Mouse (Mus musculus) hindbrain, embryonic 11.5 days (tissue): ENCODE measurements around the gene Commd7. TPM values are rescaled to one million over a fixed set of nuclear protein-coding genes. Genes with fewer than 3 reads are reported as not detected.
"Not testable (repeated sequence)": the region's sequence is repeated elsewhere in the genome, so short reads cannot be mapped to it uniquely, and the experiment has no call there.

Experiments used
- ATAC-seq: fragments of 200-750 bp; cut with Nextera tagmentation; 2 replicates; pipeline ENCODE4 v1.8.0; 2017; ENCODE audit warnings: mild to moderate bottlenecking, moderate TSS enrichment, moderate library complexity; ENCODE audit not compliant: low FRiP score
- DNase-seq: peaks from one replicate; pipeline ENCODE4 v3.0.0-alpha.2; 2015; ENCODE audit warnings: low spot score
- H3K27ac ChIP-seq: fragments of 300-500 bp; sonication (generic); 2 replicates; pipeline ENCODE4 v1.5.1; 2014; ENCODE audit warnings: mild to moderate bottlenecking, low read depth, low read length
- H3K27me3 ChIP-seq: fragments of 300-500 bp; sonication (generic); 2 replicates; pipeline ENCODE4 v1.6.1; 2014; ENCODE audit warnings: mild to moderate bottlenecking, low read length, moderate library complexity, mixed read lengths; ENCODE audit not compliant: control insufficient read depth, insufficient read depth
- H3K36me3 ChIP-seq: fragments of 300-500 bp; sonication (generic); 2 replicates; pipeline ENCODE4 v1.6.1; 2014; ENCODE audit warnings: mild to moderate bottlenecking, low read length, moderate library complexity, mixed read lengths; ENCODE audit not compliant: control insufficient read depth, insufficient read depth
- H3K4me1 ChIP-seq: fragments of 300-500 bp; sonication (generic); replicated peaks from 2 replicates; pipeline ENCODE4 v1.6.1; 2014; ENCODE audit warnings: low read length, mixed read lengths; ENCODE audit not compliant: control insufficient read depth, insufficient read depth
- H3K4me2 ChIP-seq: fragments of 300-500 bp; sonication (generic); replicated peaks from 2 replicates; pipeline ENCODE4 v1.6.1; 2014; ENCODE audit warnings: mild to moderate bottlenecking, low read depth, low read length
- H3K4me3 ChIP-seq: fragments of 300-500 bp; sonication (generic); 2 replicates; pipeline ENCODE4 v1.5.1; 2014; ENCODE audit warnings: low read depth, low read length
- H3K9ac ChIP-seq: fragments of 300-500 bp; sonication (generic); 2 replicates; pipeline ENCODE4 v1.6.1; 2014; ENCODE audit warnings: low read depth, low read length
- H3K9me3 ChIP-seq: fragments of 300-500 bp; sonication (generic); 2 replicates; pipeline ENCODE4 v1.6.1; 2016; ENCODE audit warnings: low read length; ENCODE audit not compliant: control insufficient read depth
- WGBS: fragments of 180-500 bp; shearing (Covaris S2); extraction: QIAGEN DNeasy Blood & Tissue Kit; methylation state at CpG from one replicate; pipeline ENCODE4 v1.1.7; 2014; 5-methylcytosine and 5-hydroxymethylcytosine counted together
- polyA plus RNA-seq: library from polyadenylated mRNA; unstranded; fragments of >200 nt; fragmentation: Nextera tagmentation; extraction: Ambion mirVana; gene quantifications from 2 replicates; pipeline ENCODE4 v1.2.1, GENCODE M21; 2014

Gene Commd7
- polyA plus RNA-seq, 1 experiment from 2014 or later, result 60.0 TPM

DNA sequence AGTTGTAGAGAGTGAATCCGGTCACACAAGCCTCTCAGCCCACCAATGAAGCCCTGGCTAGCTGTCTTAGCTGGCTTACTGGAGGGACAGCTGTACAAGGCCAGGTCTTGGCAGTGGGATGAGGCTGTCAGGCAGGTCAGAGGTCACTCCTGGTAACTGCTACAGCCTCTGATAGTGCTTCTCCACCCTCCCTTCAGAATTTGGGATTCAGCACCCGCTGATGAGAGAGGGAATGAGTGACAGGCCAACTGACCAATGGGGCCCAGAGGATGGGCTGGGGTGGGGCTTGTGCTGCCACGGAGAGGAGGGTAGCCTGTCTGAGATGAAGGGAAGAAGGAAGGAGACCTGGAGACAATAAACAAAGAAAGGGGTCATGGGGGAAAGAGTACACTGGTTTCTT, 28.0 kb upstream of the Commd7 start:
- no peaks in the 10 kb centered on the region for H3K36me3 ChIP-seq
- no peak overlapping the region for H3K4me2 ChIP-seq
- no peaks in the 10 kb centered on the region for H3K9me3 ChIP-seq
- peak; percentile 49 for DNase-seq
- no peaks in the 10 kb centered on the region for H3K4me1 ChIP-seq
- no peak for ATAC-seq
- WGBS, result 37% methylated on average over 3 of the region's 3 CpGs
- H3K9ac ChIP-seq, result no peak overlapping the region
- H3K27me3 ChIP-seq, result no peaks in the 10 kb centered on the region
- no peak overlapping the region for H3K4me3 ChIP-seq
- no peak overlapping the region for H3K27ac ChIP-seq

DNA sequence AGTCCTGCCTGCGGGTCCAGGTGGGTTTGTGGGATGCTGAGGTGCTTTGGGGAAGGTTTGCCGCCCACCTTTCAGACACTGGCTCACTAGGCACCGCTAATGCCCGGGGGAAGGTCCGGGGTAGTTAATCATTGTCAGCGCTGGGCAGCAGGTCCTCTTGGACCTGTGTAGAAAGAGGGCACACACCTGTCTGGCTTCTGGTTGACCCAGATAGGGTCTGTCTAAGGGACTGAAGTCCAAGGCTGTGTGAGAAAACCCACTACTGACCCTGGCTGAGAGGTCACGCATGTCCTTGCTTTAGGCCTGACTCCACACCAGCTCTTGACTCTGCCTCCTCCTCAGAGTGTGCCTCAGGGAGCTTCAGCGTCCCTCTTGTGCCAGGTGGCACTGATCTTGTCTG, 25.1 kb upstream of the Commd7 start:
- not testable (repeated sequence) for H3K9ac ChIP-seq, H3K27me3 ChIP-seq, H3K4me3 ChIP-seq, DNase-seq, H3K4me2 ChIP-seq, H3K4me1 ChIP-seq, H3K36me3 ChIP-seq, H3K9me3 ChIP-seq, H3K27ac ChIP-seq, ATAC-seq
- 86% methylated on average over 6 of the region's 8 CpGs for WGBS

DNA sequence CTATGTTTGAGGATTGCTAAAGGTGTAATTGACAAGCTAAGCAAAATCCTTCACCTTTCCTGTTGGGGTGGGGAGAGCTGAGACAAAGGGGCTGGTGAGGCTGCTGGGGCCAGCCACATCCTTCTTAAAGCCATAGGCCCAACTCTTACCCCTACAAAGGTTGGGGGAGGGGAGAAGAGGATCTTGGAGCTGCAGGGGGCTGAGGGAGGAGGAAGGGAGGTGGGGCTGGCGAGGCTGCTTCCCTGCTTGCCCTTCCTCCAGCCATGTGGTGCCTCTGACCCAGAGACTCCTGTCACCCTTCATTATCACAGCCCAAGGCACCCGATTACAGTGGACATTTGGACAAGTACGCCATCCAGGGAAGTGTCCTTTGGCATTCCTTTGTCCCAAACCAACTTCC, 19.1 kb upstream of the Commd7 start:
- no peaks in the 10 kb centered on the region for H3K9me3 ChIP-seq
- ATAC-seq (no peak), DNase-seq (peak; percentile 20)
- H3K36me3 ChIP-seq, result no peaks in the 10 kb centered on the region
- no peaks in the 10 kb centered on the region for H3K4me1 ChIP-seq
- H3K4me3 ChIP-seq, result no peak overlapping the region
- WGBS, result 31% methylated on average over 3 of the region's 3 CpGs
- H3K4me2 ChIP-seq, result no peak overlapping the region
- H3K9ac ChIP-seq, result no peak overlapping the region
- H3K27me3 ChIP-seq, result peaks cover 4% of the 10 kb centered on the region; the same call in 1 of the 2 replicates
- H3K27ac ChIP-seq, result no peak overlapping the region

DNA sequence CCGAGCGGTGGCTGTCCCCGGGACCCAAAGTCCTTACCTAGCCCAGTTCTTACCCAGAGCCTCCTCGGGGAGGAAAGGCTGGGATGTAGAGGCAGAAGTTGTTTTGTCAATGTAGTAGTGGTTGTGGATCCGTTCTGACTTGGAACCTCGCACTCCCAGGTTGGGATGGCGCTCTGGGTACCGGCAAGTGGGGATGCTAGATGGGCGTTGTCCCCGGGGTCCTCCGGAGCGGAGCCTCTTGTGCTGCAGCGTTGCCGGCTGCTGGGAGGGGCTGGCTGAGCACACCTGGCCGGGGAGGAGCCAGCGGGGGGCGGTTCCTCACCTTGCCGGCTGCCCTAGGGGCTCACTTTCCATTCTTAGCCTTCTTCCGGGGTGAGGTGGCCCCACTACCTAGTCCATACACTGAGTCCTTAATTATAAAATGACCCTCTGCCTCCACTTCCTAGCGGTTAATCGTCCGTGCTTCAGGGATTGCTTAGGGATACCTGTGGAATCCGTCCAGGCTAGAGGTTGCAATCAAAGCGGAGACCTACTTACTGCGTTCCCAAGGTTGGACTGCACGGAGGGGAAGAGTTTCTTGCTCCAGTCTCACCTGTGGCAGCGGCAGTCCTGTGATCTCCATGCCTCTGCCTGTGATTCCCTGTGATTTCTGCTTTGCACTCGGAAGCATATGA, 17.6 kb upstream of the Commd7 start:
- ATAC-seq (no peak), DNase-seq (no peak)
- Histone ChIP-seq H3K9ac (peak overlapping the region; percentile 79), H3K27me3 (peaks cover 4% of the 10 kb centered on the region; the same call in 1 of the 2 replicates), H3K9me3 (no peaks in the 10 kb centered on the region), H3K4me1 (no peaks in the 10 kb centered on the region), H3K27ac (no peak overlapping the region), H3K4me3 (peak overlapping the region; percentile 81), H3K36me3 (no peaks in the 10 kb centered on the region), H3K4me2 (peak overlapping the region; percentile 91)
- WGBS, result under 1% methylated on average over 28 of the region's 28 CpGs

DNA sequence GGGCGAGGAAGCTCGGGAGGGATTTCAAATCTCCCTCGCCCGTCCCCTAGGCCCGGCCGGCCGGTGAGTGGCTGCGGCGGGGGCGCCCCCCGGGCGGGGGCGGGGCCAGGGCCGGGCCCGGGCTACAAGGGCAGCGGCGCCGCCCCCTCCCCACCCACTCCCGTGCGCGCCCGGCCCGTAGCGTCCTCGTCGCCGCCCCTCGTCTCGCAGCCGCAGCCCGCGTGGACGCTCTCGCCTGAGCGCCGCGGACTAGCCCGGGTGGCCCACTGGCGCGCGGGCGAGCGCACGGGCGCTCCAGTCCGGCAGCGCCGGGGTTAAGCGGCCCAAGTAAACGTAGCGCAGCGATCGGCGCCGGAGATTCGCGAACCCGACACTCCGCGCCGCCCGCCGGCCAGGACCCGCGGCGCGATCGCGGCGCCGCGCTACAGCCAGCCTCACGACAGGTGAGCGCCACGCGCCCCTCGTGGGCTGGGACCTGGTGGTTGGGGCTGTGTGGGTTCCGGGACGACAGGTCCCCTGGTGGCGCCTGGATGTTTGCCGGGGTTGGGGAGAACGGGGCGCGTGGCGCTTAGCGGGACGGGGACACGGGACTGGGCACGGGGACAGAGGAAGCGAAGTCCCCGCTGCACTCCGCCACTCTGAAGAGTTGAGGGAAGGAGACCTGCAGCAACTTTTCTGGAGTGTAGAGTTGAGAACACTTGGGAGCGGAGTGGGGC, 16.9 kb upstream of the Commd7 start, which contains the start of gene Dnmt3b:
Gene Dnmt3b, plus strand, starts transcription at position 153 of the 716 bp plus-strand sequence.
- H3K4me2 ChIP-seq, result peak within 1 kb of the TSS; percentile 91
- H3K9me3 ChIP-seq, result no peaks in the 10 kb centered on the region
- H3K36me3 ChIP-seq, result no peaks in the 10 kb centered on the region
- H3K9ac ChIP-seq, result peak within 1 kb of the TSS; percentile 79
- under 1% methylated on average over 81 of the region's 93 CpGs for WGBS
- H3K4me3 ChIP-seq, result peak within 1 kb of the TSS; percentile 81
- DNase-seq, result peak; percentile 86
- H3K27me3 ChIP-seq, result peaks cover 4% of the 10 kb centered on the region; the same call in 1 of the 2 replicates
- no peaks in the 10 kb centered on the region for H3K4me1 ChIP-seq
- peak; percentile 86 for ATAC-seq
- peak within 1 kb of the TSS; percentile 10; the same call in 1 of the 2 replicates for H3K27ac ChIP-seq

DNA sequence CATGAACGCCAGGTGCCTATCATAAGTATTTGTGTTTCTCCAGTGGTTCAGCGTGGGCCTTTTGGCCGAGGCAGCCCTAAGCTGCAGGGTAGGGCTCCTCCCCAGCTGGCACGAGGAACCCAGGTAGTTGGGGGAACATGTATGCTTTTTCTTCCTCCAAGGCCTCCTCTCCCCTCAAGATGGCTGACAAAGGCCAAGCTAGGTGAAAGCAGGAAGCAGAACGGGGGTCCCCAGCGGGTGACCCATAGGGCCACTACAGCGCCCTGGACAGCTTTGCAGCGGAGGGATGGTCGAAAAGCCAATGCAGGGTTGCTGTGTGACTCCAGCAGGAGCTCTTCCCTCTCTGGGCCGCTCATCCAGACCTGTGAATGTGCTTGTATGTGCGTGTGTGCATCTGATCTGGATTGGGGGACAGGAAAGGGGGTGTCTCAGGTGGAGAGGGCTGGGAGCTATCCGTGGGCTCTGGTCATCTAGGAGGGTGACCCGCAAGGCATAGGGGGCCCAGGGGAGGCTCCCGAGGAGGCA, 16.3 kb upstream of the Commd7 start:
- no peak; the same call in 1 of the 2 replicates for ATAC-seq
- peaks cover 4% of the 10 kb centered on the region; the same call in 1 of the 2 replicates for H3K27me3 ChIP-seq
- H3K9me3 ChIP-seq, result no peaks in the 10 kb centered on the region
- no peak for DNase-seq
- peak overlapping the region; percentile 81 for H3K4me3 ChIP-seq
- H3K4me2 ChIP-seq, result peak overlapping the region; percentile 91
- H3K36me3 ChIP-seq, result no peaks in the 10 kb centered on the region
- no peaks in the 10 kb centered on the region for H3K4me1 ChIP-seq
- peak overlapping the region; percentile 79 for H3K9ac ChIP-seq
- WGBS, result 17% methylated on average over 13 of the region's 14 CpGs
- no peak overlapping the region; the same call in 1 of the 2 replicates for H3K27ac ChIP-seq

DNA sequence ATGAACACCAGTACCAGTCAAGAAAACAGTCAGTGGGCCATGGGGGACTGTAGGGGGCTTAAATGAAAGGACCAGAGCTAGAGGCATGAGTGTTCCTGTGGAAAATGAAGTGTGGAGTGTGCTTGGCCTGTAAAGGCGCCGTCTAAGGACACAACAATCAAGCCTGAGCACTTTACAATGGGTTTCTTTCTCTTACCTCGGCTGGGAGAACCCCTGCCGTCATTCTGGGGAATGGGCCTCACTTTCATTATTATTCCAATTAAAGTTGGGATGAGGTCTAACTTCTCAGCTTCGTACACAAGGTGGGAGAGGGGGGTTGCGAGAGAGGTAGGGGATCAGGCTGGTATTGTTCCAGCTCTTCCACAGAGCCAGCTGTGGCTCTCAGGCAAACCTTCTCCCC, 10.4 kb upstream of the Commd7 start:
- no peaks in the 10 kb centered on the region for H3K36me3 ChIP-seq
- no peaks in the 10 kb centered on the region for H3K4me1 ChIP-seq
- no peak overlapping the region for H3K4me2 ChIP-seq
- WGBS, result 19% methylated on average over 6 of the region's 6 CpGs
- H3K4me3 ChIP-seq, result no peak overlapping the region
- no peak overlapping the region for H3K27ac ChIP-seq
- no peak overlapping the region for H3K9ac ChIP-seq
- H3K9me3 ChIP-seq, result no peaks in the 10 kb centered on the region
- no peaks in the 10 kb centered on the region for H3K27me3 ChIP-seq
- ATAC-seq, result no peak
- DNase-seq, result no peak

DNA sequence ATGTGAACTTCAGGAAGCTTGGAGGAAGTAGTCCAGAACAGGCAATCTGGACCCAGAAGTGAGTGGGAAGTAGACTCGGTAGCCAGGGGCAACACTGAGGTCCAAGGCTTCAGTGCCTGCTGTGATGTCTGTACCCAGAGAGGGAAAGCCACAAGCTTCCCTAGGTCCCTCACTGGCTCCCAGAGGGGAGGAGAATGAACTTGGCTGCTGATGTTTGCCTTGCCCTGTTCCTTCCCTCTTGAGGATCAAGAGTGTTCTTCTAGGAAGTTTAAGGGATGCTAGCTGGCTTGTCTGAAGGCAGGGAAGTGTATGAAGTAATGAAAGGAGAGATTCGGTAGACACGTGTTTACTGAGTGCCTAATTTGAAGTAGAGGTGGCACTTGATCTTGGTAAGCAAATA, 9.9 kb upstream of the Commd7 start:
- no peak for ATAC-seq
- Histone ChIP-seq H3K9me3 (no peaks in the 10 kb centered on the region), H3K27me3 (no peaks in the 10 kb centered on the region), H3K4me1 (no peaks in the 10 kb centered on the region), H3K9ac (no peak overlapping the region), H3K27ac (no peak overlapping the region), H3K36me3 (no peaks in the 10 kb centered on the region), H3K4me3 (no peak overlapping the region), H3K4me2 (no peak overlapping the region)
- 21% methylated on average over 3 of the region's 3 CpGs for WGBS
- DNase-seq, result no peak
